Mouse (Mus musculus): Measurements from ENCODE around the gene Calm1. TPM values are rescaled to one million over a fixed set of nuclear protein-coding genes. Genes with fewer than 3 reads are reported as not detected.
"Not testable (repeated sequence)": the region's sequence is repeated elsewhere in the genome, so short reads cannot be mapped to it uniquely, and the experiment has no call there.

Gene Calm1
- polyA plus RNA-seq (2017; shearing (Covaris generic)): 1,000 to 10,000 TPM; 1,192 to 2,031 TPM

DNA sequence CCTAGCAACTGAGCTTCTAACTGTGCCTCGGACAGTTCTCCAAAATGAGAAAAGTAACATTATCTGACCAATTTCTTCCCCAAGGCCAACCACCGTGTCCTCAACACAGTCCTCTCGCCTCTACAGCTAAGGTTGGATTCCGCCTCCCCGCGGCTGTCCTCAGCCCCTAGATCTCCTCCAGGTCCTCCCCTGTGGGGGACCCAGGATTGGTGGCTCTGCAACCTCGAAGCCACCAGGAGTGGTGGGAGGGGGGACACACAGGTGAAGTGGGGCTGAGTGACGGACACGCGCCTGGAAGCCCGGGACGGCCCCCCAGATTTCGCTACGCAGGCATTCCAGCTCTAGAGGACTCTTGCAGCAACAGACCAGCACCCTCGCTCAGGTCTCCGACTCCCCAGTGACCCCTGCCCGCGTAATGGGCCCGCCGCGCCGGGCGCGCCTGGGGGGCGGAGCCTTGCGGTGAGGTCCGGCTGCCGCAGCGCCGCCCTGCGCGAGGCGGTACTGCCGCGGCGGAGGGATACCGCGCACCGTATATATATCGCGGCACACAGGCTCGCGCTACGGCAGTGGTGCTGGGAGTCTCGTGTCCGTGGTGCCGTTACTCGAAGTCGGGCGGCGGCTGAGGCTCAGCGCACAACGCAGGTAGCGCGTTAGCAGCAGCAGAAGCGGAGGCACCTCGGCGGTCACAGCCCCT, at the start of gene Calm1:
Gene Calm1, plus strand, starts transcription at position 469 of the 694 bp plus-strand sequence.
- ATAC-seq: peak; percentile 65

DNA sequence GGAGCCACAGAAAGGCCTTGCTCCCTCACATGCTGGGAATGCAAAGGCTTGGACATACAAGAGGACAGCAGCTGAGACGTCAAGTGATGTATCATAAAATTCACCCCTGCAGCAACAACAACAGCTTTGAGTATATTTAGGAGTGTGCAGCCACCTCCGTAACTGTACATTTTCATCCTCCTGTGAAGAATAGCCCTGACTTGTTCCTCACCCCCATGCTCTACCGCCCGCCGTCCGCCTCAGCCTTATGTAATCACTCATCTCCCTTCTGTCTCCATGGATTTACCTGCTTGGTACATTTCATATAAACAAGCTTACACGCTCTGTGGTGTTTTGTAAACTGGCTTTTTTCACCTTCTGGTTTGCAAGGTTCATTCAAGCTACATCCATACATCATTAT, 46.8 kb upstream of the Calm1 start:
- no peak for ATAC-seq

DNA sequence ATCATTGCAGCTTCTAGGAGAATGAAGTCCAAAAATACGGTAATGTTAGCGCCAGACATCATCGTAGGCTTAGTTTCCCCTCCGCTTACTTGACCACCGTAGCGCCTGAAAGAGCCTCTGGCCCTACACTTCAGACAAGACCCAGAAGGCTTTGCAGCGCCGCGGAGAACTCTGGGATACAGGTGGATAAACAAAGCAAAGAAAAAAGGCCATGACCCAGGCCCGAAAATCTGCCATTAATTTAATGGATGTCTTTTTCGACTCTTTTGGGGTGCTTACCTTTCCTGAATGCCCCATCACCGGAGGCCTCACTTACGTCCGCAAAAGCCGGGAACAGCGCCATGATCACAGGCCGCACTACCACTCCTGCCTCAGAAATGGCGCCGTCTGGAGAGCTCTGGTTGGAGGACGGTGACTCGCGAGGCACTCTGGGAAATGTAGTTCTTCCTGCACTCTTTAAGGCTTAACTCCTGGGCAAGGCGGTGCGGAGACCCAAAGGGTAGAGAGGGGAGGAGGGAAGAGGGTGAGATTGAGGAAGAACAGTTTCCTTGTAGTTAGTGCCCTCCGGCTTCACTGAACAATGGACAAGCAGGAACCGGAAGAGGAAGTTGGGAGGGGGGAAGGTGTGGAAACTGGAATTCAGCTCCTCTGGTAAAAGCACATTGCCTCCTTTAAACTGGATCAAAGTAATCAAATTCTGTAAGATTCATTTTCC, 39.8 kb upstream of the Calm1 start, which contains the start of gene Nrde2:
Gene Nrde2, minus strand, starts transcription at position 393 of the 715 bp plus-strand sequence.
- ATAC-seq: peak; percentile 100

GRCm38 (mm10) chr12:100164991-100165500, 34.2 kb upstream of the Calm1 start:
- ATAC-seq: peak; percentile 30

DNA sequence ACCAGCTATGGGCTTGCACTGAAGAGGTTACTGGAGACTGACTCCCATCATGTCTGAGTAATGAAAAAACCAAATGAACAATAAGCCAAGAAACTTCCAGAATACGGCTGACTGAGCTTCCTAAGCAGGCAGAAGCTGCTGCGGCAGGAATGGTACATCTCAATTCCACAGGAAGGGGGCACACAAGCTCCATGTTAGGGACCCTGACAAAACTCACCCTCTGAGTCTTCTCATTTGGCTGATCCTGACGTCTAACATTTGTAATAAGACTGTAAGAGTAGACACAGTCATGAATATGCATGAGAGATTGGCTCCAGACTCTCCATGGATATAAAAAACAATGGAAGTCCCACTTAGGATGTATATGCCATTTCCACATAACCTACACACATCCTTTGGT, 33.1 kb upstream of the Calm1 start:
- no peak for ATAC-seq

DNA sequence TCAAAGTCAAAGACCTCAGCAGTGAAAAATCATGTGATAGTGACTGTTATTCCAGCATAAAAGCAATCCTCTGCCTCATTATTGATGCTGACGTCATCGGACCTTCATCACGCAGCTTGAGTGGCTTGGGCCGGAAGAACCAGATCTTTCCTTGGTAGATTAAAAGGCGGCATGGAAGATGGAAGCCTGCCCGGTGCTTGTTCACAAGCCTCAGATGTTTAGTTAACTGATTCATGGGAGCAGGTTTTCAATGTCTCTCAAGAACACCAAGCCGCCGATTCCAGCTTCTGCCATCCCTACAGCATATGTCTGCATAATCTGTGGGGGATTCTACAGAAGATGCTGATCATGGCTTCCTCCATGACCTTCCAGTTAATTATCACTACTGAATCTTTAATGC, 32.3 kb upstream of the Calm1 start:
- ATAC-seq: no peak

DNA sequence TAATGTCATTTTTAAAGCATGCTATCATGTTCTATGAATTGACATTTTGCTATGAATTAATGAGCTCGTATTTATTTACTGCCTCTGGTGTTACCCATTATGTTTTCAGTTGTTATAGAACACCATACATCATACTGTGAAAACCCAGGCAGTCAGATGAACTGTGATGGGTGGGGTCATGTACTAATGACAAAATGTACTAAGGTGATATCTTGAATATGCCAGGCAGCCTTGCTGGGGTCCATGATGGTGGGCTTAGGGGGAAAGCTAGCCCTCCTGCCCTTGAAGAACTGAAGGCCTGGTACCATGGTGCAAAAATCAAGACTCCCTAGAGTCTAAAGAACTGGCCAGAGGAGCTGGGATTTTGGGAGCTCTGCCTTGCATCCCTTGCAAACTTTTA, 31.7 kb upstream of the Calm1 start:
- ATAC-seq: peak; percentile 13

- ATAC-seq: peak; percentile 86
Measured at GRCm38 (mm10) chr12:100167931-100168871, 31.0 kb upstream of the Calm1 start.

GRCm38 (mm10) chr12:100172481-100172880, 26.8 kb upstream of the Calm1 start:
- ATAC-seq: no peak

DNA sequence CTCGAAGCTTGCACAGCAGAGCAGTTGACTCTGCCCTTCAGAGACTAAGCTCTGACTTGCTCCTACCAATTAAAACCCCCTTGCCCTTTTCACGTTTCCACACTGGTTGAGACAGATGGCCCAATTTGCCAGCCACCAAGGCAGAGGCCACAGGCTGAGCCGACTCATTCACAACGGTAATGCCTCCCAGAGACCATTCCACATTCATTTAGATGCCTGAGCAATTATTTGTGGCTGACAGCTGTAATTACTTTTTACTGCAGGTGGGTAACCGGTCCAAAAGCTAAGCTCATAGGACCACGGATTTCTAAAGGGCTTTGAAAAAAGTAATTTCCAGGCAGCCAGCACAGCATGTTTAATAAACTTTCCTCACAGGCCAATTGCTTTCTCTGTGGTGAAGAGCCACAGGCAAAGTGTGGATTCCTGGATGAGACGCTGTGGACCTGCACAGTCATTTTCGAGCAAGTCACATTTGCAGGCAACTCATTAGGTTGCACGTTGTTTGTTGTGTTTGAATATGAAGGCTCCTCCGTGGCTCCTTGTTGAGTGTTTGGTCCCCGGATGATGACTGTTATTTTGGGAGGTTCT, 22.7 kb upstream of the Calm1 start:
- ATAC-seq: no peak

DNA sequence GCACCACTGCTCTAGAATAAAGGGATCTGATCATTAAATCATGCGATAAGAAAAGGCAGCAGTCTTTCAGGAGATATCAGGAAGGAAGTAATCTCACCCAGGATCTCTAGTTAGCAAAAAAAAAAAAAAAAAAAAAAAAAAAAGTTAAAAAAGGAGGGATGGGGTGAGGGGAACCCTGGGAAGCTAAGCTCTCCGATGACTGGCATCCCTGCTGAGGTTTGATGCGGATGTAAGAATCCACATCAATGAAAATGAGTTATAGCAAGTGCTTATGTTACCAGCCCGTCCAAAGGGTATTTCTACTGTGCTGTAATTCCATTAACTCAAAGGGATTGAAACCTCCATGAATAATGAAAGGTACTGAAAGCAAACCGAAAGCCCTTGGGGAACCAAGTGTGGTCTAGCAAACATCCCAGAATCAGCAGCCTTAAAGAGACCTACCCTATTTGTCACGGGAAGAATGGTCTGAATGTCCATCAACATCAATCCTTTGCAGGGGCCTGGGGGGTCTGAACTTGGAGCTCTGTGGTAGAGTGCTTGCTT, 20.3 kb upstream of the Calm1 start:
- no peak for ATAC-seq

GRCm38 (mm10) chr12:100180802-100181201, 18.4 kb upstream of the Calm1 start:
- ATAC-seq: no peak

DNA sequence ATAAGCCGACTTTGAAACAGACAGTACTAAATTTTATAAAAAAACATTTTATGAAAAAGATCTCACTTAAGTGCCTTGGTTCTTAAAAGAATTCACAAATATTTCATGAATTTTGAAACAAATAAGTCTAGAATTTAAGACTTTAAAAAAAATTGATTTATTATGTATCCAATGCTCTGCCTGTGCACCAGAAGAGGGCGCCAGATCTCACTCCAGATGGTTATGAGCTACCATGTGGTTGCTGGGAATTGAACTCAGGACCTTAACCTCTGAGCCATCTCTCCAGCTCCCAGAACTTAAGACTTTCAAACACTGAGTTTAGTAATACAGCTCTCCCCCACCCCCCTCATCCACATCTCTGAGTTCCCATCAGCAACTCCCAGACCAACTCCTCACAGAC, 16.6 kb upstream of the Calm1 start:
- no peak for ATAC-seq

DNA sequence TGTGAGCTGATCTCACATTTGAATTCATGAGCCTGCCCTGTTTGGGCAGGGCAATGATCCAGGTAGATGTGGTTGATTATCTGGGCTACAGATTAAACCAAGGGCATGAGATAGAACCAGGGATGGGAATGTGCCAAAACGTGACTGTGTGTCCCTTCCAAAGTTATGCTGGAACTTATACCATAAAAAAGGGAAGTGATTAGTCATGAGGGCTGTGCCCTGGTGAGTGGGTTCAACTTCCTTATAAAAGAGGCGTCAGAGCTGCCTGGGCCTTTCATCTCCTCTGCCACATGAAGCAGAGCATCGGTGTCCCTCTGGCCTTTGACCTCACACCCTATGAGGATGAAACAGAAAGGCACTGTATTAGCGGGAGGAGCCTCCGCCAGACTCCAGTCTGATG, 15.3 kb upstream of the Calm1 start:
- no peak for ATAC-seq

- not testable (repeated sequence) for ATAC-seq
Measured at GRCm38 (mm10) chr12:100184976-100185375, 14.3 kb upstream of the Calm1 start.

DNA sequence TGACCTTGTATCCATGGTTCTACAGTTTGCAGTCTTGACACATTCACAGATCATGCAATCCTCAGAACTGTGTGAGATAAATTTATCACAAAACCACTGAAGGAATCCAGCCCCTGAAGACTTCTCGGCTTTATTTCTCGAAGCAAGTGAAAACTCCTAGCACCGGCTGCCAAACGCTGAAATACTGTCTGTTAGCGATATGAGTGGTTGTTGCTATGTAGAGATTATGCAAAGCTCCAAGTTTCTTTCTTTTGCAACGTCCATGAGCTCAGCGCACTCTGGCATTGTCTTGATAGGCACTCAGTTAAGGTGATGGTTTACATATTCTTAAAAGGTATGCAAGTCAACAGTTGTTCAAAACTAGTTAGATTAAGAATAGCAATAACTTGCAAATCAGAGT, 13.3 kb upstream of the Calm1 start:
- no peak for ATAC-seq

DNA sequence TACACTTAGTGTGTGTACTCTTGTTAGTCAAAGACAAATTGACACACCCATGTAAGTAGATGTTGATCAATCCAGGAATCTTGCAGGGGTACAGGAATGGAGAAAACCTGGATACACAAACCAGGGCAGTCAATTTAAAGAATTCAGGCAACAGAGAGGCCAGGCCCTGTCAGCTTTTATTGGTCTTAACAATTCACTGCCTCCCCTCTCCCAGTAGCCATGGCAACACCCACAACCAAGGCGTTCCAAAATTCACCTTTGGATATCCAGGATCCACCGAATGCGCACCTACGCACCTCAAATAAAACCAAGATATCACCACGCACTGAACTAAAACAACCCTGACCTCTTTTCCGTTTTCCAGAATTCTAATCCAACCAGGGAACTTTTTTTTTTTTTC, 12.9 kb upstream of the Calm1 start:
- no peak for ATAC-seq

DNA sequence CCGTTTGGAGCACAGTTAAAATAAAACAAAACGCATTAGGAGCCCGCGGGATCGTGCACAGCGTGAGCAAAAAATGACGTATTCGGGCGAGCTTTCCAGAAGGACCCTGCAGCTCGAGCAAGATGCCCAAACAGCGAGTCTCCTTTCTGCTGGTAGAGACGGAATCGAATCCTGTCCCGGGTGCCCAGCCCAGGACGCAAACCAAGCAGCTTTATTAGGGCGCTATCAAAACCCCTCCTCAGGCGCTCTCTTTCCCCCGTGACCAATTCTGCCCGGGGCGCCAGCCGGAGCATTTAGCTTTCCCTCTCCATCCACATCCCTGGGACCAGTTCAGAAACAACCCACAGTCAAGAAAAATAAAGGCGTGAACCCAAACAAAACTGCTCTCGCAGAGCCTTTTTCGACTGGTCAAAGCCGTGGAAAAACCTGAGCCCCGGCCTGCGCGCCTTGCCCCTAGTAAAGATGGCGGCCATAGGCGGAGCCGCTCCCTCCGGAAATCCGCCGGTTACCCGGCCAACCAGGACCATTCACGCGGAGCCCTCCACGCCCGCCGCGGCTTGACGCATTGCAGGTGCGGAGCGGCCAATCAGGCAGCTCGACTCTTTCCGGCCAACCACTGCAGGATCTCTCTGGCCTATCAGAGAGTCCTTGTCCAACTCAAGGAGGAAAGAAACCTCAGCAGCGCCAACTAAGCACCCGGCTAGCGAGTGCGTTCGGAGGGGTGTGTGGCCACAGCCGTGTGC, 12.1 kb upstream of the Calm1 start:
- ATAC-seq: peak; percentile 99

GRCm38 (mm10) chr12:100187756-100188430, 11.3 kb upstream of the Calm1 start:
- ATAC-seq: no peak

DNA sequence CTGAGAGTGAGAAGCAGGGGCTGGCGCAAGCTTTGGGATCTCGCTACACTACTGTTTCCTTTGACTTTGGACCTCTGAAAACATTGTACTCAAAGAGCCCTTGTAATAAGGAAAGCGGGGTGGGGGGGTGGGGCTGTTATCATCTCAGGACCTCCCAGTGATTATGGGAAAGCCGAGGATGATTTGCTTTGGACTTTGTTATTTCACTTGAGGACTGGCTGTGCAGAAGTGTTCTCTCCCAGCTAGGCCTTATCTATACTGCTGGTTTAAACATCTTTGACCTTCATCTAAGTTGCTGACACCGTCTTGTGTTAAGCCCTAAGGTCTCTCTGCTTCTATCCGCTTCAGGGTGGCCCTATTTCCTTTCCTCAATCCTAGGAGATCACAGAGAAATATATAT, 8.4 kb upstream of the Calm1 start:
- no peak for ATAC-seq

DNA sequence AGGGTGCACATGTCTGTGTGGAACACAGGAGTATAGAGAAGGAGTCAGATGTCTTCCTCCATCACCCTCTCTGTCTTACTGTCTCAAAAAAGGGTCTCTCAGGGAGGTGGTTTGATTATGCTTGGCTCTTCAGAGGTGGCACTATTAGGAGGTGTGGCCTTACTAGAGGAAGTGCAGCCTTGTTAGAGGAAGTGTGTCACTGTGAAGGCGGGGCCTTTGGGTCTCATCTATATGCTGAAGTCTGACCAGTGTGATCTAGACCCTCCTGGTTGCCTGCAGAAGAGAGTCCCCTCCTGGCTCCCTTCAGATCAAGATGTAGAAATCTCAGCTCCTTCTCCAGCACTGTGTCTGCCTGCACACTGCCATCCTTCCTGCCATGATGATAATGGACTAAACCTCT, 5.1 kb upstream of the Calm1 start:
- no peak for ATAC-seq
